Mouse (Mus musculus): ENCODE results near the gene Kbtbd13. TPM values are rescaled to one million over a fixed set of nuclear protein-coding genes. Genes with fewer than 3 reads are reported as not detected.
A peak's percentile ranks its signal among the peaks of the same experiment; 100 is the strongest.
"Not testable (repeated sequence)": the region's sequence is repeated elsewhere in the genome, so short reads cannot be mapped to it uniquely, and the experiment has no call there.

Kbtbd13 gene
- total RNA-seq, 2 experiments from 2014 or later: not detected

DNA sequence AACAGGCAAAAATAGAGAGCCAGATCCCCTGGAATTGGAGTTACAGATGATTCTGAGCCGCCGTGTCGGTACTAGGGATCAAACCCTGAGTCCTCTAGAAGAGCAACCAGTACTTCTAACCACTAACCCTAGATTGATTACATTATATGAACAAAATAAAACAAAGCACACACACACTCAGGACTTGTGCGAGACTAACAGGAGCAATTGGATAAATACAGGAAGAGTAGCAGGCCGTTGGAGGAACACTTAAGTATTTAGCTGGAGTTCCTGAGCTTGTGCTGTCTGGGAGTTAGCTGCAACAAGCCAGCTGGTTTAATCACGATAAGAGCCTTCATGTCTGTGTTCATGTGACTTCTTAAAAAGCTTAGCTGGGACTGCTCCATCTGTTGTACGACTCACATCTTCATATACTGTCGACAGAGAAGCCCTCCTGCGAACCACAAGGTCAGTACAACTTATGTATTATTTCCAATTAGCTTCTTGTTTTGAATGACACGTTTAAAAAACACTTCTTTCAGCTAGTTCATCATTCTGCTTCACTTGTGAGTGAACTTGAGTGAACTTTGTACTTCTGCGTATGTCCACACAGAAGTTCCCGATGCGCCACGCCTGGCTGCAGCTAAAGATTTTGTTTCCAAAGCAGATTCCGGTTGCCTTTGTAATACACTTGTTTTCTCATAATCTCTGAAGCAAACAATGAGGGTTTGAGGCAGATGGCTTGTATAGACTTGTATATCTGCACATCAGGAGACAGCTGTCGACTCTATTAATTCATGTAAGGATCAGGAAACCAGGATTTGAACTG is 30.6 kb downstream of the Kbtbd13 start, which contains the start of gene Ubap1l:
Ubap1l (plus strand) TSS at position 401 of the 808 bp plus-strand sequence.
- no peak for ATAC-seq (replicated peaks; ENCODE audit: low FRiP score, poor library complexity, severe bottlenecking)

DNA sequence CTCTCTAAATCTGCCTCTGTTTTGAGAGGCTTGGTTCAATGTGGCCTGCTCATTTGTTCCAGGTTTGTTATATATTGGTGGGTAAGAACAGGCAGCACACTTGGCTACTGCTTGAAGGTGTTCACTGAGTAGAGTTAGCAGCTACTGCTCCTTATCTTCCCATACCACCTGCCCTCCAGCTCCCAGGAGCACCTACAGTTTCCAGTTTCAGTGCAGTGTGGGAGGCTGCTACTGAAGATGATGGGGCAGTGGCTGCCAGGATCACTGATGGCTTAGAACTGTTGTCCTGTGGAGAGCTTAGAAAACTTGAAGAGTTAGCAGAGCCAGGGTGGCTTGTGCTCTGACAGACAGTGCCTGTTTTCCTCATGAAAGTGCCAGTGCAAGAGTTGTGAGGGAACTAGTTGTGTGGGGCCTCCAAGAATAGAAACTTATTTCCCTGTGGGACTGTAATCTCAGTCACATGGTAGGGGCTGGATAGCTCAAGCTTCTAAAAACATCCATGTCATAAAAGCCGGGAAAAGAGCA is 32.4 kb downstream of the Kbtbd13 start:
- ATAC-seq (replicated peaks; ENCODE audit: low FRiP score, poor library complexity, severe bottlenecking): peak; percentile 94

DNA sequence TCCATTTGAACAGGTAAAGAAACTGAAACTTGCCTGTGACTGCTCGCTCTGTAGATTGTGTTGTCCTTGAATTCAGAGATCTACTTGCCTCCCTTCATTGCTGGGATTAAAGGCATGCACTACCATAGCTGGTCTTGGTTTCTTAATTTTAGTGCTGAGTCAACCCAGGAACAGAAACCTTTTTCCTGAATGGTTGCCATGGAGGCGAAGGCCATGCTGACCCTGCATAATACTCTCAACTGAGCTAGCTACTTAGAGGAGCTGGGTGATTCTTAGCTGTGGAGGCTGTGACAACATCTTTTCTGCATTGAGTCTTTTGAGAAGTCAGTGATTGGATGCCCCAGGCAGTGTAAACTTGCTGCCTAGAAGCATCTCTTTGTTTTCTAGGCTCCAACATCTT is 34.5 kb downstream of the Kbtbd13 start:
- ATAC-seq (replicated peaks; ENCODE audit: low FRiP score, poor library complexity, severe bottlenecking): no peak

DNA sequence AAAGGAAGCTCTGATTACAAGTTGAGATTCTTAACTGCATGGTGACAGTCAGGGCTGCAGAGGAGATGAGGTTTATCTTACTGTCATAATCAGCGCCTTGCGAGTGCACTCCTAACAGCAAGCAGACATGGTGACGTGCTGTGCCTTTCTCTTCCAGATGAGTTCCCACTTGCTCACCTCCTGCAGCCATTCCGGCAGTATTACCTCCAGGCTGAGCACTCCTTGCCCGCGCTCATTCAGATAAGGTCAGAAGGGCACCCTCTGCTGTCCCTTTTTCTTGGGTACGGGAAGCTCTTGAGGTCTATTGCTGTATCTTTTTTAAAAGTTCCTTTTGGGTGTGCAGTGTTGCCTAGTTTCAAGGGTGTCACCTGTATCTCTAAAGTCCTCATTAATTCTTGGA is 34.9 kb downstream of the Kbtbd13 start:
- ATAC-seq (replicated peaks; ENCODE audit: low FRiP score, poor library complexity, severe bottlenecking): no peak

DNA sequence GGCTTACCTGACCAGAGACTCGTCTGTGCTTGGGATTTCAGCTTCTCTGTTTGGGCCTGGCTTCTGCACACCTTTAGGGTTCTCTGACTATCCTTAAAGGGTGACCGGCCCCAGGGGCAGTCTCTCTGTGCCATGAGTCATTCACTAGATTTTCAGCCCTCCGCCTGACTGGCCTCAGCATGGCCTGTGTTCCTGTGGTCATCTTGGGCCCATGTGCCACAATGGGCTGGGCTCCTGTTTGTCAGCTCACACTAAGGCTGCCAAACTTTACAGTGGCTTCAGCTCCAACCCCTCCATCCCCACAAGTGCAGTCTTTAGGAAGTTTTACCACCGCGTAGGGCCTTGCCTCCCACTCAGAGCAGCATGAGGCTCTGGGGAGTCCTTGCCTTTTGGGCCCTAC is 38.2 kb downstream of the Kbtbd13 start:
- ATAC-seq (replicated peaks; ENCODE audit: low FRiP score, poor library complexity, severe bottlenecking): no peak

DNA sequence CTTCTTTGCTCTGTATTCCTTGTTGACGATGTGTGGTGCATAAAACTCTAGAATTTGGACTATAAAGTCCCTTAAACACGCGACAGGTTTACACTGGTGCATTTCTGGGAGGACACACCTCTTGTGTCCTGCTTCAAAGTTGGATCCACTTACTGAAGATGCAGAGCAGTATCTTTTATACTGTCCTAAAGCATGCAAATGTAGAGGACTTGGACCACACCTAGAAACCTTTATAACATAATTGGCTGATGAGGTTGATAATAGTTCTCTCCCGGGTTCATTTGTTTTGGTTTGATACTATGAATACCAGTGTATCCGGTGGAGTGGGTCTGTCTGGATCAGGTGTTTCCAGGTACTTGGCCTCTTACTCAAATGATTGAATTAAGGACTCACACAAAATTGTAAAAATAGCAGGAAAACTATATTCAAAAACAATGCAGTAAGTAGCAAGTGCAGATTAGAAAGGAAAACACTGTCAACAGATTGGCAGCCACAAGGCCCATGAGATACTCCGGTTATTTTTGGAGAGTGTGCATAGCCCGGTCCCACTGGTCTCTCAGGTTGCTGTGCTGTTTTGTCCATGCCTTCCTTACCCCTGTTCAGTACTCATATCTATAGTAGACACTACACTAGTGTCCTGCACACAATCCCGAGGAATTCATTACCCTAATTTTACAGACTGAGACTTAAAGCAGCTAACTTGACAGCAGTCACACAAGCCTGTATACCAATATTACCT is 44.2 kb downstream of the Kbtbd13 start:
- 0 out of 2 replicates have a peak, but pooled peaks have one; percentile 9 for ATAC-seq (replicated peaks; ENCODE audit: low FRiP score, poor library complexity, severe bottlenecking)

DNA sequence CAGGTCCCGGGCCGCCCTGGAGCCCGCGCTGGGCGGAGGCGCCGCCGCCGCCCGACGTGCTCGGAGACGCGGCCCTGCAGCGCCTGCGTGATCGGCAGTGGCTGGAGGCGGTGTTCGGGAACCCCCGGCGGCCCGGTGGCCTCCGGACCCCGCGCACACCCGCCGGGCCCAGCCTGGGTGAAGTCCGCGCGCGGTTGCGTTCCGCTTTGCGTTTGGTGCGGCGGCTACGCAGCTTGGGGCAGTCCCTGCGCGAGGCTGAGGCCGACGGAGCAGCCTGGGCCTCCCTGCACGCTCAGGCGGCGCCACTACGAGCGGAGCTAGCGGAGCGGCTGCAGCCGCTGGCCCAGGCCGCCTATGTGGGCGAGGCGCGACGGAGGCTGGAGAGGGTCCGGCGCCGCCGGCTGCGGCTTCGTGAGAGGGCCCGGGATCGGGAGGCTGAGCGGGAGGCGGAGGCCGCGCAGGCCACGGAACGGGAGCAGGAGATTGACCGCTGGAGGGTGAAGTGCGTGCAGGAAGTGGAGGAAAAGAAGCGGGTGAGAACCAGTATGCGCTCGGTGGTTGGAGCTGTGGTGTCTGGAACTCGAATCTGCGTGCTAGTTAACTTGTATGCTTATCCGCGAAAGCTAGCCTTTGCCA is 44.9 kb downstream of the Kbtbd13 start:
- ATAC-seq (replicated peaks; ENCODE audit: low FRiP score, poor library complexity, severe bottlenecking): peak; percentile 72

DNA sequence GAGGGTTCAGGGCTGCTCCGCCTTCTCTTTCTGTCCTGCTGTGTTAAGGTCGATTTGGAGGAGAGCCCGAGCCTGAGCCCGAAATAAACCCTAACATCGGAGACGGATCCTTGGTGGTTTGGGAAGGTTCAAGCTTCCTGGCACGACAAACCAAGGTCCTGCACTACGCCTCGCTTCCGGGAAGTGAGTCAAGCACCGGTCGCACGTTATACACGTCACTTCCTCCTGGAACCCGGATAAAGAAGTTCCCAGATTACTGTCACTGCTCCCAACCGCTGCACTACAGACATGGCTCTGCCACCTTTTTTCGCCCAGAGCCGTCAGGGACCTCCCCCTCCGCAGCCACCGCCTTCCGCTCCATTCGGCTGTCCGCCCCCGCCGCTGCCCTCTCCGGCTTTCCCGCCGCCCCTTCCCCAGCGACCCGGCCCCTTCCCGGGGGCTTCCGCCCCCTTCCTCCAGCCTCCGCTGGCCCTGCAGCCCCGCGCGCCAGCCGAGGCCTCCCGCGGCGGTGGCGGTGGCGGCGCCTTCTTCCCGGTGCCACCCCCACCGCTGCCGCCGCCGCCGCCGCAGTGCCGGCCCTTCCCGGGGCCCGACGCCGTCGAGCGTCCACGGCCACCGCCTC is 45.5 kb downstream of the Kbtbd13 start, which contains the start of gene Pdcd7:
Pdcd7 (plus strand) TSS at position 251 of the 622 bp plus-strand sequence.
- ATAC-seq (replicated peaks; ENCODE audit: low FRiP score, poor library complexity, severe bottlenecking): peak; percentile 91

DNA sequence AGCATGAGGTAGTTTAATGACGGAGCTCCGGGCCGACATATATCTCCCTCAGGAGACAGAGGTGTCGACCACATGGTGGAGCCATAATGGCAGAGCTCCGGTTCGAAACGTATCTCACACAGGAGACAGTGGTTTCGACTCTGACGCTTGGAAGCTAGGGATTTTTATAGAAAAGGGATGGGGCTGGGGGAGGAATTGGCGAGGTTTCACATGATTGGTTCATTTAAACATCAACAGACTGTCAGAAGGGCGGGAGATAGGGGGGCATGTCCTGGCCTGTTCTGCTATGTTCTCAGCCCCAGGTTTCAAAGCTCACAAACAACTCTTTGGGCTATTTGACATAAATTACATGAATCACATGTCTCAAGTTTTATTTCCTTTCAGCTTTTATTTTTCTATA is 46.0 kb downstream of the Kbtbd13 start:
- ATAC-seq (replicated peaks; ENCODE audit: low FRiP score, poor library complexity, severe bottlenecking): not testable (repeated sequence)

DNA sequence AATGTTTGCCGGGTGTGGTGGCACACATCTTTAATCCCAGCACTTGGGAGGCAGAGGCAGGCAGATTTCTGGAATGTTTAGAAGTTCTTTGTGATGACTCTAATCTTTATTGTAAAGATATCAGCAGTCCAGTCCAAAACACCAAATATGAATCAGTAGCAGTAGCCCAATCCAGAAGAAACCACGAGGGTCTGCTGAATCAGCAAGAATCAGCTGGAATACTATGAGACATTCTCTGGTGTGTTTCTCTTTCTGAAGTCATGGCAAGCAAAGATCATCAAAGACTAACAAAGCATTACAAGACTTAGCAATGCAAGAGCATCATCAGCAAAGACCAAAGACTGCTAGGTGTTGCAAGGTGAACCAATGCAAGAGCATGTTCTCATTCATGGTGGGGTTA is 51.0 kb downstream of the Kbtbd13 start:
- ATAC-seq (replicated peaks; ENCODE audit: low FRiP score, poor library complexity, severe bottlenecking): no peak

DNA sequence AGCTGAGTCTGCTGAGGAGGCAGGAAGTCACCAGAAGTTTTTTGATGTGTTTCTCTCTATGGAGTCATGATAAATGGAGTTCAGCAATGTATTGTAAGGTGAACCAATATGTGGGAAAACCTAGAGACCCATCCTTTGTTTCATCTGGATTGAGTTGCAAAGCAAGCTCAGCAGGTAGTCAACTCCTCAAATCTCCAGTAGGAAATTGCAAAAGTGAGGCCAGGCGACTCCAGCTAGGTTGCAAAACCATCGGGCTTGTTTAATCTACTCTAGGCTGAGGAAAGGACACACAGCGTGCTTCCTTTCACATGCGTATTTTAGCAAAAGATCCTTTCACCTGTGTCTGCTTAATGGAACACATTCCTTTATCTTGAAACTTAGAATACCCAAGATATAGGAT is 52.3 kb downstream of the Kbtbd13 start:
- ATAC-seq (replicated peaks; ENCODE audit: low FRiP score, poor library complexity, severe bottlenecking): no peak

Other genes with a start within 250 kb of the Kbtbd13 start
- 10.2 and 13.2 TPM in 2 replicates for gene Parp16, start 196.3 kb downstream of the Kbtbd13 start, total RNA-seq (2015; ENCODE audit: low replicate concordance)
- 14.5 and 15.3 TPM in 2 replicates for gene Parp16, start 196.3 kb downstream of the Kbtbd13 start, total RNA-seq (2017; ENCODE audit: low replicate concordance)
- not detected in 2 replicates for gene Cilp, start 126.5 kb downstream of the Kbtbd13 start, total RNA-seq (2015; ENCODE audit: low replicate concordance)
- not detected in 2 replicates for gene Cilp, start 126.5 kb downstream of the Kbtbd13 start, total RNA-seq (2017; ENCODE audit: low replicate concordance)
- gene Clpx, start 97.4 kb downstream of the Kbtbd13 start, total RNA-seq (2015; ENCODE audit: low replicate concordance): 16.3 and 20.8 TPM in 2 replicates
- gene Clpx, start 97.4 kb downstream of the Kbtbd13 start, total RNA-seq (2017; ENCODE audit: low replicate concordance): 34.5 and 43.6 TPM in 2 replicates
- 2.7 and 5.4 TPM in 2 replicates for gene Pdcd7, start 45.5 kb downstream of the Kbtbd13 start, total RNA-seq (2015; ENCODE audit: low replicate concordance)
- gene Pdcd7, start 45.5 kb downstream of the Kbtbd13 start, total RNA-seq (2017; ENCODE audit: low replicate concordance): 8.8 and 10.5 TPM in 2 replicates
- gene Ubap1l, start 30.6 kb downstream of the Kbtbd13 start, total RNA-seq (2015; ENCODE audit: low replicate concordance): not detected in 2 replicates
- not detected in 2 replicates for gene Ubap1l, start 30.6 kb downstream of the Kbtbd13 start, total RNA-seq (2017; ENCODE audit: low replicate concordance)
- not detected in 2 replicates for gene Rasl12, start 6.9 kb upstream of the Kbtbd13 start, total RNA-seq (2015; ENCODE audit: low replicate concordance)
- gene Rasl12, start 6.9 kb upstream of the Kbtbd13 start, total RNA-seq (2017; ENCODE audit: low replicate concordance): 0.14 TPM in 1 of 2 replicates, not detected in the other
- not detected in 2 replicates for gene Slc51b, start 31.3 kb upstream of the Kbtbd13 start, total RNA-seq (2015; ENCODE audit: low replicate concordance)
- not detected in 2 replicates for gene Slc51b, start 31.3 kb upstream of the Kbtbd13 start, total RNA-seq (2017; ENCODE audit: low replicate concordance)
- gene Mtfmt, start 44.1 kb upstream of the Kbtbd13 start, total RNA-seq (2015; ENCODE audit: low replicate concordance): 2.1 and 4.8 TPM in 2 replicates
- gene Mtfmt, start 44.1 kb upstream of the Kbtbd13 start, total RNA-seq (2017; ENCODE audit: low replicate concordance): 1.2 and 2.5 TPM in 2 replicates
- 12.5 and 12.7 TPM in 2 replicates for gene Spg21, start 69.3 kb upstream of the Kbtbd13 start, total RNA-seq (2015; ENCODE audit: low replicate concordance)
- gene Spg21, start 69.3 kb upstream of the Kbtbd13 start, total RNA-seq (2017; ENCODE audit: low replicate concordance): 10.2 and 14.9 TPM in 2 replicates
- not detected in 2 replicates for gene Ankdd1a, start 128.5 kb upstream of the Kbtbd13 start, total RNA-seq (2015; ENCODE audit: low replicate concordance)
- not detected in 2 replicates for gene Ankdd1a, start 128.5 kb upstream of the Kbtbd13 start, total RNA-seq (2017; ENCODE audit: low replicate concordance)
- 22.3 and 23.4 TPM in 2 replicates for gene Plekho2, start 188.4 kb upstream of the Kbtbd13 start, total RNA-seq (2015; ENCODE audit: low replicate concordance)
- gene Plekho2, start 188.4 kb upstream of the Kbtbd13 start, total RNA-seq (2017; ENCODE audit: low replicate concordance): 25.3 and 39.0 TPM in 2 replicates
- gene Pif1, start 195.5 kb upstream of the Kbtbd13 start, total RNA-seq (2015; ENCODE audit: low replicate concordance): 2.9 and 6.9 TPM in 2 replicates
- 6.5 and 19.7 TPM in 2 replicates for gene Pif1, start 195.5 kb upstream of the Kbtbd13 start, total RNA-seq (2017; ENCODE audit: low replicate concordance)
- gene Rbpms2, start 238.0 kb upstream of the Kbtbd13 start, total RNA-seq (2015; ENCODE audit: low replicate concordance): 0.84 TPM in 1 of 2 replicates, not detected in the other
- gene Rbpms2, start 238.0 kb upstream of the Kbtbd13 start, total RNA-seq (2017; ENCODE audit: low replicate concordance): 0.17 TPM in 1 of 2 replicates, not detected in the other